Mouse (Mus musculus): Measurements from ENCODE around the gene Phip. TPM values are rescaled to one million over a fixed set of nuclear protein-coding genes. Genes with fewer than 3 reads are reported as not detected.

The Phip gene
- total and polyA plus RNA-seq, 3 experiments = 16.2 to 49.2 (median 18.1) TPM

- peak overlapping the region; percentile 86 to 100 for H3K4me3 ChIP-seq (ENCODE audit: control insufficient read depth in 1 of 2, insufficient read depth in 1 of 2, low read depth in 2 of 2, low read length in 2 of 2)
- DNase-seq (ENCODE audit: low read depth, low spot score) = no peak
- H3K4me1 ChIP-seq (ENCODE audit: control insufficient read depth in 1 of 2, insufficient read depth in 2 of 2, low read length in 2 of 2) = peaks cover 5 to 9% of the 10 kb centered on the region in 2 experiments
- H3K27me3 ChIP-seq (ENCODE audit: control insufficient read depth in 1 of 2, insufficient read depth in 2 of 2, low read length in 2 of 2) = no peaks in the 10 kb centered on the region
- no peaks in the 10 kb centered on the region for H3K9me3 ChIP-seq (replicated peaks; ENCODE audit: insufficient read depth, low read length)
- H3K79me2 ChIP-seq (ENCODE audit: control insufficient read depth, insufficient read depth, low read length, poor library complexity) = peaks cover 29% of the 10 kb centered on the region
- TF ChIP-seq ETS1 (IDR thresholded peaks at IDR 0.05; ENCODE audit: low read depth, low read length) (no peak; the same call in 1 of the 2 replicates), ZMIZ1 (IDR thresholded peaks at IDR 0.05; ENCODE audit: low read depth, low read length) (no peak), EP300 (IDR thresholded peaks at IDR 0.05; ENCODE audit: low read depth in 1 of 2, low read length in 2 of 2) (peak in 1 of 2 experiments; percentile 3; a peak in 1 of 4 replicates)
- peak overlapping the region; percentile 100 for H3K27ac ChIP-seq (ENCODE audit: control insufficient read depth, low read depth, low read length)
- H3K36me3 ChIP-seq (ENCODE audit: control insufficient read depth in 1 of 2, insufficient read depth in 2 of 2, low read length in 2 of 2) = peaks cover 1 to 11% of the 10 kb centered on the region in 2 experiments; a peak in 3 of 4 replicates
- peak overlapping the region; percentile 99 for H3K9ac ChIP-seq (ENCODE audit: control insufficient read depth, low read depth, low read length, poor library complexity, severe bottlenecking)
Measured at GRCm38 (mm10) chr9:82976219-82976618, 903 bp upstream of the Phip start.

DNA sequence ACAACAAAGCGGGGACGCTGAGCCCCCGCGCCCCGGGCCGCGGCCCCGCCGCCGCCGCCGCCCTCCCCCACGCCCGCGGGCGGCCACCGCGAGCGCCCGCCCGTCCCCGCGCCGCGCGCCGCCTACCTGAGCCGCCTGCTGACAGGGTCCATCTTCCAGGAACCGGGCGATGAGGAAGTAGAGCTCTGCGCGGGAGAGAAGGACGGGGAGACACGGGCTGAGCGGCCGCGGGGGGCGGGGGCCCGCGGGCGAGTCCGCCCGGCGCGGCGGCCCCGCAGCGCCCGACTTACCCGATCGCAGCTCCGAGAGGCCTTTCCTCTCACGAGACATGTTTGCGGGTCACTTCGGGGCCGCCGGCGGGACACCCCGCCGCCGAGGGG lies 364 bp downstream of the Phip start:
- no peak for DNase-seq (ENCODE audit: low read depth, low spot score)
- Histone ChIP-seq H3K4me3 (ENCODE audit: control insufficient read depth in 1 of 2, insufficient read depth in 1 of 2, low read depth in 2 of 2, low read length in 2 of 2) (peak overlapping the region; percentile 86 to 100), H3K9me3 (replicated peaks; ENCODE audit: insufficient read depth, low read length) (no peaks in the 10 kb centered on the region), H3K27ac (ENCODE audit: control insufficient read depth, low read depth, low read length) (peak overlapping the region; percentile 98), H3K4me1 (ENCODE audit: control insufficient read depth in 1 of 2, insufficient read depth in 2 of 2, low read length in 2 of 2) (peaks cover 9% of the 10 kb centered on the region in 2 experiments), H3K27me3 (ENCODE audit: control insufficient read depth in 1 of 2, insufficient read depth in 2 of 2, low read length in 2 of 2) (no peaks in the 10 kb centered on the region), H3K9ac (ENCODE audit: control insufficient read depth, low read depth, low read length, poor library complexity, severe bottlenecking) (peak overlapping the region; percentile 99), H3K36me3 (ENCODE audit: control insufficient read depth in 1 of 2, insufficient read depth in 2 of 2, low read length in 2 of 2) (peaks cover 3 to 21% of the 10 kb centered on the region in 2 experiments), H3K79me2 (ENCODE audit: control insufficient read depth, insufficient read depth, low read length, poor library complexity) (peaks cover 35% of the 10 kb centered on the region)
- no peak for TF ChIP-seq ZKSCAN1 (IDR thresholded peaks at IDR 0.05; ENCODE audit: low read depth, low read length)
- no peak for TF ChIP-seq TBP (IDR thresholded peaks at IDR 0.05; ENCODE audit: low read depth, low read length)
- no peak for TF ChIP-seq JUND (IDR thresholded peaks at IDR 0.05; ENCODE audit: low read depth, low read length)

GRCm38 (mm10) chr9:82974187-82974861 lies 992 bp downstream of the Phip start:
- Histone ChIP-seq H3K27me3 (ENCODE audit: control insufficient read depth in 1 of 2, insufficient read depth in 2 of 2, low read length in 2 of 2) (no peaks in the 10 kb centered on the region), H3K27ac (ENCODE audit: control insufficient read depth, low read depth, low read length) (peak overlapping the region; percentile 98), H3K79me2 (ENCODE audit: control insufficient read depth, insufficient read depth, low read length, poor library complexity) (peaks cover 37% of the 10 kb centered on the region), H3K9ac (ENCODE audit: control insufficient read depth, low read depth, low read length, poor library complexity, severe bottlenecking) (peak overlapping the region; percentile 99), H3K4me1 (ENCODE audit: control insufficient read depth in 1 of 2, insufficient read depth in 2 of 2, low read length in 2 of 2) (peaks cover 9% of the 10 kb centered on the region in 2 experiments), H3K9me3 (replicated peaks; ENCODE audit: insufficient read depth, low read length) (no peaks in the 10 kb centered on the region), H3K36me3 (ENCODE audit: control insufficient read depth in 1 of 2, insufficient read depth in 2 of 2, low read length in 2 of 2) (peaks cover 3 to 23% of the 10 kb centered on the region in 2 experiments), H3K4me3 (ENCODE audit: control insufficient read depth in 1 of 2, insufficient read depth in 1 of 2, low read depth in 2 of 2, low read length in 2 of 2) (peak overlapping the region; percentile 88 to 100)
- TF ChIP-seq SIN3A (IDR thresholded peaks at IDR 0.05; ENCODE audit: low read length) (peak; percentile 49; the same call in 1 of the 2 replicates), POLR2A (IDR thresholded peaks at IDR 0.05; ENCODE audit: control insufficient read depth in 1 of 2, insufficient read depth in 1 of 2, low read depth in 1 of 2, low read length in 2 of 2, poor library complexity in 1 of 2) (peak in 1 of 2 experiments; percentile 32; a peak in 2 of 4 replicates), MXI1 (IDR thresholded peaks at IDR 0.05; ENCODE audit: low read depth, low read length) (peak; percentile 57; the same call in 1 of the 2 replicates), NRF1 (IDR thresholded peaks at IDR 0.05; ENCODE audit: insufficient read depth, low read depth, low read length, poor library complexity, severe bottlenecking) (peak; percentile 27; the same call in 1 of the 2 replicates), CHD2 (IDR thresholded peaks at IDR 0.05; ENCODE audit: low read length) (no peak)
- DNase-seq (ENCODE audit: low read depth, low spot score) = peak; percentile 90
